Mouse (Mus musculus) hindlimb bud, embryonic 11.5 days (tissue): ENCODE data around the gene Gnao1.

Experiments
- DNase-seq: peaks from one replicate; pipeline ENCODE4 v3.0.0-alpha.2; 2012; ENCODE audit warnings: low read depth, low spot score; ENCODE audit errors: extremely low spot score

Gnao1 gene

DNA sequence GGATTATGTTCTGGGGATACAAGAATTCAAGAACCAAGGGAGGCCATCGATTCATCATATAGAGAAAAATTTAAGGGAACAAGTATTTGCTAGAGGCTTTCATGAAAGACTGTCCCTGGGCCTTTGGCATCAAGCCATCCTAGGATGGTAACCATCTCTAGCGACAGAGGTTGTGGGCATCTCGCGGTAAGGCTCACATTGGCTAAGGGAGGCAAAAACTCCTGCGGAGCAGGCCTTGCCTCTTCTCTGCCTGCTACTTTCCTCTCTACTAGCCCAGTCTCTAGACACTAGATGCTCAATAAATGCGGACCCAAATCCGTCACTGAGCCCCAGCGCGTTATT lies at the start of gene Gnao1:
Gene Gnao1, plus strand, starts transcription at position 281 of the 342 bp plus-strand sequence.
- DNase-seq = no peak

- no peak for DNase-seq
Measured at GRCm38 (mm10) chr8:93777605-93778004, 32.2 kb upstream of the Gnao1 start.

DNA sequence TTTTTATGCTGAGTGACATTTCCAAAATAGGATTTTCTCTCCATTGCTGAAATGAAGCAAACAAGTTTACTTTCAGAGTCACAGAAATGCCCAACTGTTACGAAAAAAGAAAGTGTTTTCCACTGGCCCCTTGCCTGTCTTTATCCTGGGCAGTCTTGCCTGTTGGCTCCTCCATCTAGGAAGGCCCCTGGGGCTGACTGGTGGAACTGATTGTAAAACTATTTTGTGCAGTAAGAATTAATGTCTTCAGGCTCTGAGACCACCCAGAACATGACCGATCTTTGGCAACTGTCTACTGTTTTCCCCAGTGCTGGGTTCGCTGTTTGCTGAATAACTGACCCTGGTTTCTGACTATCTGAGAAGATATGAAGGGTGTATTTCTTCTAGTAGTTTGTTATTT lies 540 bp upstream of the Gnao1 start:
- no peak for DNase-seq

GRCm38 (mm10) chr8:93810028-93810858 lies 477 bp downstream of the Gnao1 start:
- DNase-seq = no peak

- no peak for DNase-seq
Measured at GRCm38 (mm10) chr8:93810859-93811602, 1.3 kb downstream of the Gnao1 start.

DNA sequence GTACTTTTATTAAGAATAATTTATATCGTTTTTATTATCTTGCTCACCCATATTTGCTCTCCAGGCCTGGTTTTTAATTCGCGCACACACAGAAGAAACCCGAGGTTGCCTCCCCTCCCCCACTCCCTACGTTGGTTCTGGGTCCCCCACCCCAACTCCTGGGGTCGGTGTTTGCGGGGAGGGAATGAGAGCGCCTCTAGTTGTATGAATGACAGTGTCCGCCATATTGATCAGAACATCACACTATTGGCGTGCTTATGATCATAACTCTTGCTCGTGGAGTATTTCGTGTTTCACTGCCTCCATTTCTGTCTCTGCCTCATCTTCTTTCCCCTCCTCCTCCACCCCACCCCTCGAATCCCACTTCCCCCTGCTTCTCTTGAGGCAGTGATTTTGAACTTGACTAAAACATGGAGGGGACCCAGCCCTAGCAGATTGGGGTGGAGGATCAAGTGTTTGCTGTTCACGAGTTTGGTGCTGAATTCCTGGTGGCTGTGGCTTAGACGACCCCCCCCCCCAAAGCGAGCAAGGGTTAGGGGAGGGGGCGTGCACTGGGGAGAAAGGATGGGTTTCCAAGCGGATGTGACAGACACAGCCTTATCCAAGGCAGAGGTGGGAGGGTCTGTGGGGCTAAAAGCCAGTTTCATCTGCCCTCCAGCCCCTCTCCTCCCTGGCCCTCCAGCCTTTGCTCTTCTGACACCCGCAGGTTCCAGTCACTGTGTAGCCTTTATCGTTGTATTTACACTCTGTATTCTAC lies 2.1 kb downstream of the Gnao1 start:
- no peak for DNase-seq

DNA sequence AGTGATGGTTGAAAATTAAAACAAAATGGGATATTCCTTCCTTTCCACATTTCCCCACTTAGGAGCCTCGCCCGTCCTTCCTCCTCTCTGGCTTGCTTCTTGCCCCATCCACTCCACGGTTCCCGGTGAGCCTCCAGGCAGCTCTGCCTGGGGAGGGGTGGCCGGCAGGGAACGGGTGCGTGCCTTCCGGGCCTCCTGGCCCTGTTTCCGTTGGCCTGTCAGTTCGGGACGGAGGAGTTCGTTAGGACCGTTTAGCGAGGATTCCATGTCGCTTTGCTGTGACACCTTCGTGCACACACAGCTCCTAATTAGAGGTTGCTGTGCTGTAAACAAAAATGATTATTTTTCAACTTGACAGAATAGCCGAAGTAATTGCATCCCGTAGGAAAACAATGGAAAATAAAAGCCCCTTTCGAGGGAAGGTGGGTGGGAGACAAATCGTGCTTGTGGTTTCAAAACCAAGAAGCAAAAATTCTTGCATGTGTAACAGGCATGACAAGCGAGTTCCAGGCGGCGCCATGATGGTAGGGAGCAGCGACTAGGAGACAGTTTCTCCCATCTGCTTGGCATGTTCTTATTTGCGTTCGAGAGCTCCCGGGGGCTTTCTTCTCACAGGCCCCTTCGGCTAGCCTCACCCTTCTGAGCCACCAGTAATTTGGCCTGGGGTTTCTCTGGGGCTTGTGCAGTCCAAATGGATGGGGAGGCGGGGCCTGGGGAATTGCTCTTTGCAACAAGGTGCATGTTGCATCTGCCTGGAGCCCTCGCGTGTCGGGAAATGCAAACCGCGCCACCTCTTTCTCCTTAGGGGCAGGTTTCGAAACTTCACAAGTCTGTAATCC lies 3.0 kb downstream of the Gnao1 start:
- DNase-seq = no peak

- peak; percentile 56 for DNase-seq
Measured at GRCm38 (mm10) chr8:93813405-93813761, 3.6 kb downstream of the Gnao1 start.

GRCm38 (mm10) chr8:93814266-93814665 lies 4.5 kb downstream of the Gnao1 start:
- DNase-seq = no peak

DNA sequence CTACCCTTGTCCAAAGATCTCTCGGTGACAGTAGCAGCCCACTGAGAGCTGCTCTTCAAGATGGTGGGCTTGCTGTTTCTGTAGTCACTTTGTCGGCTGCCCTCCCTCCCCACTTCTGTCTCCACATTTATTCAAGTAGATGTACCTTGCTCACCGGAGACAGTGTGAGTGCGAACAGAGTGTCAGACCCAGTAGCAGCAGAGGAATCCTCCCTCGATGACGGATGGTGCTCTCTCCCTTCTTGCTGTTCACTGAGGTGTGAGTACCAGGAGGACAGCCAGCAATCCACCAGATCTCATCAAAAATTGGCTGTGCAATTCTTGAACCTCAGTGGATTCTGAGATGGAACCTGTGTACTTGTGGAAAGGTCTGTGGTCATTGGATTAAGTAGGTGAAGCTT lies 6.5 kb downstream of the Gnao1 start:
- no peak for DNase-seq

- DNase-seq = no peak
Measured at GRCm38 (mm10) chr8:93817366-93817765, 7.6 kb downstream of the Gnao1 start.

DNA sequence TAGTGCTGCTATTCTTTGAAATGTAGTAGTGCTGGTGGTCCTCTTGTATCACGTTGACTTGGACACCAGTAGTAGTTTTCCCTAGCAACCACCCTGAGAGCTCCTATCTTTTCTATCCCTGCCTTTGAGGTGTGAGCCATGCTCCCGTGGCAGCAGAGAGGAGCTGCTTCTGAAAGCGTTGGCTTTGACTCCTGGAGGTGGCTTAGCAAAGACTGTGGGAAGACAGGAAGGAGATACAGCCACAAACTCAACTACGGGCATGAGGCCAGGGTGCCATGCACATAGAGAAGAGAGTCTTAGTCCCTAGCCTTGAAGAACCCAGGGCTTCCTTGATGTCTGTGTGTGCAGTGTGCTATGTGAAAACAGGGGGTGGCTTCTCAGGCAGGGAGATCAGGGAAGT lies 10.2 kb downstream of the Gnao1 start:
- no peak for DNase-seq

DNA sequence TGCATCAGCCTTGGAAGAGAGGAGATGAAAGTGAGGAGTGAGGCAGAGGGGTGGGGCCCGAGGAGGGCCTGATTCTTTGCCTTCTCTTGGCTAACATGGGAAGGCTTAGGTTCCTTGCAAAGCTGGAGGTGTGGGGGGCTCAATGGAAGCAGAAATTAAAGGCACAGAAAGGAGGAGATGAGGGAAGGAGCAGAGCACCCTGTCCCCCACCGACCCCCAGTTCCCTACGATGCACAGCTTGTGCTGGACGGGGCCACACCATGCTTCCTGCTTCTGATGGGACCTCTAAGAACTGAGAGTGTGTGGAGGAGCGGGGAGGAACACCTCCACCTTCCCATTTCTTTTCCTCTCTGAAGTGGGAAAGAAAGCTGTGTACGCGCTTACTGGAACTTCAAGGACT lies 11.6 kb downstream of the Gnao1 start:
- DNase-seq = no peak

DNA sequence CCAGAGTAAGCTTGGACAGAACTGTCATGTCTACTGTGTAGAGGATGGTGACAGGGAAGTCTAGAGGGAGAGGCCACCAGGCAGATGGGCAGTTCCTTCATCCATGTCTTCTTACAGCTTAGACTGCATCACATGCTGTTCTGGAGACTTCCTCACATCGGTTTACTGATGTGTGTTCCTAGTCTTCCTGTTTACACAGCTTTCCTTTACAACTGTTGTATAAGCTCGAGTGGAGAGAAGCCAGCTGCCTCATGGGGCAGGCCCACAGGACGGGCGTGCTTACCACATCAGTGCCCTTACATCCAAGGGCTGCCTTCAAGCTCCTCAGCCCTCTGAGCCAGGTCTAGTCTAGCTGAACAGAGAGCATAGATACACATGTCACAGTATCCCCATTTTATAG lies 15.6 kb downstream of the Gnao1 start:
- no peak for DNase-seq

DNA sequence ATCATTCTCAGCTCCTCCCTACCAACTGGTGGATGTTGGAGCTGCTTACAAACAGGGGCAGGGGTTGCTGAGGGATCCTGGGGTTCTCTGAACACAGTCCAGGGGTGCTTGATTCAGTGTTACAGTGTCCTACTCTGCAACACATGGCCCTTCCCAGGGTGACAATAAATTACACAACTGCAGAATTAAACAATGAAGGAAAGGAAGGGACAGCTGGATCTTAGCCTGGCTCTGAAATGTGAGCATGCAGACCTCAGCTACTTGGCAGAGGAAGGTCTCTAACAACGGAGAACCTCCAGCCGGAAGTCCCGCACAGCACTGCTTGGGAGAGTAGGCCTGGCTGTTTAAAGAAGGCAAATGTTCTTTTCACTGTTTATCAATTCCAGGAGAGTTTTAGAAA lies 20.9 kb downstream of the Gnao1 start:
- DNase-seq = no peak

DNA sequence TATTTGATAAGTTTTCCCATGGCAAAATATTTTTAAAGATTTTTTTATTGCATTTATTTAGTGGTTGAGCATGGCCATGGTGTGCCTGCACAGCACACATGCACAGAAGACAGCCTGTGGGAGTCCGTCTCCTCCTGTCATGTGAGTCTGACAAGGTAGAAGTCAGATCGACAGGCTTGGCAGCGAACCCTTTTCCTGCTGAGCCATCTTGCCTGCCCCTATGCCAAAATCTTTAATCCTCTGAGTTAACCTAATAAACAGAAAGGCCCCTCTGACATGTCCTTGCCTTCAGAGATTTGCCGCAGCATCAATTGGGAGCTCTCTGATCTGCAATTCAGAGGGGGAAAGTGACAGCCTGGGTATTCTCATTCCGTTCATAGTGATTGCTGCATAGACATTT lies 26.0 kb downstream of the Gnao1 start:
- no peak for DNase-seq

DNA sequence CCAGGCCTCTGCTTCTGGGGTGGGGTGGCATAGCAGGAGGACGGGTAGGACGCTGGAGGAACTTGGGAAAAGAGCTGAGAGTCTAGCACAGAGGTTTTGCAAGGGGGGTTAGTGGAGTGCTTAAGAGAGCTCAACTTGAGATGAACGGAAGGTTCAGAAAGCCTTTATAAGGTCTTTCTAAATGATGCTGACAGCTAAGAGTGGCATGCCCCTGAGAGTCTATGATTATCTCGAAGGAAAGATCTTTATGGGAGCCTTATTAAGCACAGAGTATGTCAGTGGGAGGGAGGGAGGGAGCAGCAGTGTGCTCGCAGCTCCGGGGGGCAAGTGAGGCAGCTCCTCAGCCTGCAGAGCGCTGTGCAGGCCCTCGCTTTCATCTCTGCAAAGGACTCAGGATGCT lies 29.3 kb downstream of the Gnao1 start:
- no peak for DNase-seq

DNA sequence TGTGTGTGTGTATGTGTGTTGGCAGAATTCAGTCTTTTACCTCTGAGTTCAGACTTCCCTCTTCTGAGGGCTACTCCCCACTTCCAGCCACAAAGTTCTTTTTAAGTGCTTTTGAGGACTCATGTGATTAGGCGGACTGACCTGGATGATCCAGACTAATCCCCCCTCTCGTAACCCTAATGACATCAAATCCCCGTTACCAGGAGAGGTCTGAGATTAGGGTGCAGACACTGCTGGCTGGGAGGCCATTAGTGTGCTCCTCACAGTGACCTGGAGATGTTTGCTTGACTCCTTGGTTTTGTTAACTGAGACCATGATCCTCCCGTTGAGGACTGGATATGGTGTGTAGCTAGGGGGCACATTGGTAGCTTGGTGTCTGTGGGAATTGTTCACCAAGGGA lies 30.7 kb downstream of the Gnao1 start:
- no peak for DNase-seq

DNA sequence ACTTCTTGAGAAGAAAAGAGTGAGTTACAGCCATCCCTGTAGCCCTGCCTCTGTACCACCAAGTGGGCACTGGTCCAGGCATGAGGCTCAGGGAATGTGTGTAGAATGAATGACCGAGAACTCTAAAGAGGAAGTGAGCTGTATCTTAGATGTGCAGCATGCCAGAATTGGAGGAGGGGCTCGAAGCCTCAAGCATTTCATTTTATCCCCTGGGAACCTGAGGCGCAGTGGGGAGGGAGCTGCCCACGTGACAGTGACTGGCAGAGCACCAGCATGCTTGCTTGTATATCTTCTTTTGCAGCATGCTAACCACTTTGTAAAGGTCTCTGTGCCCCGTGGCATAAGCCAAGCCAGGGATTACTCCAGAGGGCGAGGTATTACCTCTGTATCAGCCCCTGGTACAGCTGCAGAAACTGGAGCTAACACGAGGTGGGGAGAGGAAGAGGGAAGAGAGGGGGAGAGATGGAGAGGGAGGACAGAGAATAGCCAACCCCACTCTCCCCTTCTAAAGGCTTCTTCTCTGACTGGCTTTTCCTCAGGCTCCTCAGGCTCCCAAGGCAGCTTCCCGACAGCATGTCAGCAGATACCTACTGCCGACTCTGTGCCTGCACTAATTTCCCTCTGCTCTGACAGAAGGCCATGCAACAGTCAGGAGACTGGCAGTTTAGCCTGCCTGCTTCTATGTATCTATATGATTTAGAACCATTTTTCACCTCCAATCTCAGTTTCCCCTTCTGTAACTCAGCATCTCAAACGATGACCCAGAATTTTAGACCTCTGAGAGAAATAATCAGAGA lies 31.4 kb downstream of the Gnao1 start:
- no peak for DNase-seq

DNA sequence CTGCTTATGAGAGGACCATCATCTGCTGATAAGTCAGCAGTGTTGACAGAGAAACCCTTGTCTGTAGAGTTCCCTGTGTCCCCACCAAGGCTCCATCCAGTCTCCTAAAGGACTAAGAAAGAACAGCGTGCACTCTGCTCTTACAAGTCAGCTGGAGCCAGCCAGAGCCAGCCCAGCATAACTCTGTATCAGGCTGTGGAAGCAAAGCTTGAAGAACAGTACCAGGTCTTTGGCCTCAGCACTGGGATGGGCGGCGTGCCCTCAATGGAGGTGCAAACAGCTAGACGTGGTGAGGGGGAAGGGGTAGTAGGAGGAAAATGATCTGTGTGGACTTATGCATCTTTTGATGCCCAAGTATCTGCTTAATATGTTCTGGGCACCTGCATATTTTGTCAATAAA lies 32.8 kb downstream of the Gnao1 start:
- no peak for DNase-seq
